Mouse (Mus musculus): ENCODE measurements around the gene Stard7.
"Not testable (repeated sequence)": the region's sequence is repeated elsewhere in the genome, so short reads cannot be mapped to it uniquely, and the experiment has no call there.

The Stard7 gene

DNA sequence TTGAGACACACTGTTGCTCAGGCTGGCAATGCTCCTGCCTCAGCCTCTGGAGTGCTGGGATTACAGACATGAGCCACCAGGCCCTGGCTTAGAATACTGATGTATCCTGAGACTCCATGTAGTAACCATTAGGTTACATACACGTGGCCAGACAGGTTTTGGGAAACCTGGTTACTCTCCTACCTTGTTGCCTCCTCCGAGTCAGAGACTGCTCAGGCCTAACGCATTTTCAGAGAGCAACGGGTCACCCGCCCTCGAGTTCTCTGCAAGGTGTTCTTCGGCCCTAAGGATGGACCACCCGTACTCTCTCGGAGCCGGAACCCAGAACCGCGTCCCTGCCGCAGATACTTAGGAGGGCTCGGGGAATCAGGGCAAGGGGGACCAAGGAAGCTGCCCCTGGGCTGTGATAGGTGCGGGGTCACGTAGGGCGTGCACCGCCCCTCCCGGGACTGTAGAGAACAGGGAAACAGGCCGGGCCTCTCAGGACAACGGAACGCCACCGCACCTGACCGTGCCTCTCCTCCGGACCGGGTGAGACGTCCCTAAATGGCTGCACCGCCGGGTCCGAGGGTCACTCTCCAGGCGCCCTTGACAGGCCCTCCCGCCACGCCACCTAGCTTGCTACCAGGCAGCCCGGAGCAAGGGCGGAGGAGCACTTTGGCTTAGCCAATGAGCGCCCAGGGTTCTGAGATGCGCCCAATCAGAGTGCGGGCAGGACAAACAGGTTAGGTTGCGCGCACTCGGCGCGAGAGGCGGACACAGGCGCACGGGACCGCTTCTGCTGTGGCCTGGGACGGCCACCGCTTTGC is at the start of gene Stard7:
TSS of gene Stard7 (plus strand) at position 728 of the 809 bp plus-strand sequence.
- DNase-seq = peak; percentile 95 to 98

DNA sequence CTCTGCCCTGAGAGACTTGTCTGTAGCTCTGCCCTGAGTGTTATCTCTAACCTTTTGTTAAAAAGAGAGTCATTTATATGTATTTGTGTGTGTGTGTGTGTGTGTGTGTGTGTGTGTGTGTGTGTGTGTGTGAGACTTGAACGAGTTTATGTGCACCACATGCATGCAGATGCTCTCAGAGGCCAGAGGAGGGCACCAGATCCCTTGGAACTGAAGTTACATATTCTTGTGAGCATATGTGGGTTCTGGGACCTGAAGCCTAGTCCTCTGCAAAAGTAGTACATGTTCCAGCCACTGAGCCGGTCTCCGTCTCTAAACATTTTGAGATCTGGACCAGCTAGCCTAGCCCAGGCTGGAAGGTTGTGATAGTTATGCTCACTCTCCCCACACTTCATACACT is 44.8 kb upstream of the Stard7 start:
- DNase-seq = no peak

DNA sequence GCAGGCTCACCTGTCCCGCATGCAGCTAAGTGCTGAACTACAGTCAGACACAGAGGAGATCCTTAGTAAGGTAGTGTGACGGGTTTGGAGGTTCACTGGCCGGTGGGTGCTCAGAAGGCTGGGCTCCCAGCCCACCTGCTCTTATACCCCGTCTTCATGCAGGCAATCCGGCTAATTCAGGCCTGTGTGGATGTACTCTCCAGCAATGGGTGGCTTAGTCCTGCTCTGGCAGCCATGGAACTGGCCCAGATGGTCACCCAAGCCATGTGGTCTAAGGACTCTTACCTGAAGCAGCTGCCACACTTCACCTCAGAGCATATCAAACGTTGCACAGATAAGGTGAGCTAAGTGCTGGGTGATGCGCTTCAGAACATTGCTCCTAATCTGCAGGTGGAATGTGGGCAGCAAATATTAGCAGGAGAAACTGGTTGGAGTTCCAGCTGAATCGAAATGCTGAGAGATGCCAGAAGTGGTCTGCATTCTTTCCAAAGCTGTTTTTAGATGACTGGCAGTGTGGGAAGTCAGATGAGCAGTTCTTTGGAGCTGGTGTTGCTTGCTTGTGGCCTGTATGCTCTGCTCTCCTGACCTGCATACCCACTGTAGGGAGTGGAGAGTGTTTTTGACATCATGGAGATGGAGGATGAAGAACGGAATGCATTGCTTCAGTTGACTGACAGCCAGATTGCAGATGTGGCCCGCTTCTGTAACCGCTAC is 32.0 kb upstream of the Stard7 start:
- no peak for DNase-seq

DNA sequence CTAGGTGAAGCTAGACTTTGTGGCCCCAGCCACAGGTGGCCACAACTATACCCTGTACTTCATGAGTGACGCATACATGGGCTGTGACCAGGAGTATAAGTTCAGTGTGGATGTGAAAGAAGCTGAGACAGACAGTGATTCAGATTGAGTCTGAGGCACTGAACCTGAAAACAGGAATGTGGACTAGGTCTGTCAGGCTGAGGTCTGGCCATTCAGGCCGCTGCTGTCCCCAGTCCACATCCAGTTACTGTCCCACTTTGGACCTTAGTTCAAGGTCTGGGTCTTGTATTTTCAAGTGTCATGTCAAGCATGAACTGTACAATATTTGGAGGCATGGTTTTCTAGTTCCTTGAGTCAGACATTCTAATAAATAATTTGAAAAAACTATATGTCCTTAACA is 30.0 kb upstream of the Stard7 start:
- DNase-seq = no peak

DNA sequence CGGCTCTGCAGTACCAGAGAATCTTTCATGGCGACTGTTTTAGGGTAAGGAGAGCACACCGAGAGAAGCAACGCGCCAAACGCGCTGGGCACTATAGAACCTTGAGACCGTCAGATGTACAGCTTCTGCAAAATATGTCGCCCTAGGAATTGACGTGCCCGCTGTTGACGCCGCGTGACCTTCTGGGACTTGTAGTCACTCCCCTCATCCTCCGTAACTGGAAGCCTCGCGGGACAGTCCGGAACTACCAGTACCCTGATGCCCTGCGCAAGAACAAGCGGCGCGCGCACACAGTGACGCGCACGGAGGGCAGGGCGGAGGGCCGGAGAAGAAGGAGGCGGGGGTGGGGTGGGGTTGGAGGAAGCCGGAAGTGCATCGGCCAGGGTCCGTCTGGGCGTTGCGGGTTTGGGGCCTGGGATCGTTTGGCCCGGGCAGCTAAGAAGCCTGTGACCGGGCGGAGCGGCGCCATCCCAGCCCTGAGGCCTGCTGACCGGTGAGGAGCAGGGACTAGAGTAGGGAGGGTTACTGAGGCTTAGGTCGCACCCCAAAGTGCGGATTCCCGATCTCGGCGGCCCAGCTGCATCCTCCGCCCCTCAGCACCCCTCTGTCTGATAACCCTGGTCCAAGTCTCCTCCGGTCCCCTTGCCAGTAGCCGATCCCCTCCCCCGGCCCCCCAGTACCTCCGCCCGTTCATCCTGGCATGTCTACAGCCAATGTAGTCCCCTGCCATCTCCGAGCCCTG is 22.3 kb upstream of the Stard7 start, which contains the start of the genes Ciao1 and Tmem127:
TSS of gene Ciao1 (minus strand) at position 225 of the 742 bp plus-strand sequence.
TSS of gene Tmem127 (plus strand) at position 317 of the 742 bp plus-strand sequence.
- peak; percentile 97 to 99 for DNase-seq

DNA sequence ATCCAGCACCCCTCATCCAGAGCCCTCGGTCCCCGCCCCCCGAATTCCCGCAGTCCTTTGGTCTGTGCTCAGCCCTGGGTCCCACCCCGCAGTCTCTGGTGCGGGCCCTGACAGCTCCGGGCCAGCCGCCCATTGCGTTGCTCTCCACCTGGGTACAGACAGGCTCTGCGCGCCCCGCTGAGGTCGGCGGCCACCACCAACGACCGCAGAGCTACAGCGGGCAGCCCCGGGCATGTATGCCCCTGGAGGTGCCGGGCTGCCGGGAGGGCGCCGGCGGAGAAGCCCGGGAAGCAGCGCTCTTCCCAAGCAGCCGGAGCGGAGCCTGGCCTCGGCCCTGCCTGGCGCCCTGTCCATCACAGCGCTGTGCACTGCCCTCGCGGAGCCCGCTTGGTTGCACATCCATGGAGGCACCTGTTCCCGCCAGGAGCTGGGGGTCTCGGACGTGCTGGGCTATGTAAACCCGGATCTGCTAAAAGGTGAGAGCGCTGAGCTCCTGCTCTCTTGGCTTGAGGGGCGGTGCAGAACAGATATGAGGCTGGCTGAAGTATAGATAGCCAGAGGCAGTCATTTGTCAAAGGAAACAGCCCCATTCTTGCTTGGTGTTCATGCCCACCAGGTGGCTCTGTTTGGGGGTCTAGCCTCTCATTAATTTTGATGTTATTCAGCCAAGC is 21.5 kb upstream of the Stard7 start:
- DNase-seq = peak; percentile 53 to 61

DNA sequence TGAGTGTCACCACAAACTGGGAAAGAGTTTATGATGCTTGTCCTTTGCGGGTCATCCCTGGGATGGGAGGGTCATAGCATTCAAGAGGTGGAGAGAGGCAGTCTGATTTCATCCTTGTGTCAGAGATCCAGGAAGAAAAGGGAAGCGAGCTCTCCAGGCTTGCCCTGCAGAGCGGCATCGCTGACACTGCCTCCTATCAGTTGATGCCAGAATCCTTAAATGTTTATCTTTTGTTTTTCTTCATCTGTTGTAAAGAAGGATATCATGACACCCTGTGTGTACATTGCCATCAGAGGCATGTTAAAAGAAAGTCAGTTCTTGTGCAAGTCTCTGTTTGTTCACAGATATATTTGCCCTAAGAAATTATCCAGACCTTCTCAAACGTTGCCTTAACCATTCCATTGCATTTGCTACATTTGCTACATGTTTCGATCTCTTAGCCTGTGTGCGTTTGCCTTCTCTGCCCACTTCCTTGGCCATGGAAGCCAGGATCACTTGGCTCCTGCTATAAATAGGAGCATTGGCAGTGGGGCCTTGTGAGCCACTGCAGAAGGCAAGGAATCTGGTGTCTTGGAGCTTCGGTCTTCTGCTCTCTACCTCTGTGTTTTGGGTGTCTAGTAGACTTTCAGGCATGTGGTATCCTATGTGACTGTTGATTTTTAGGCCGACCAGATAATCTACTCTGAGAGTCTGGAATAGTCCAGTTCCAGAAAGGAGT is 19.6 kb upstream of the Stard7 start:
- no peak for DNase-seq

DNA sequence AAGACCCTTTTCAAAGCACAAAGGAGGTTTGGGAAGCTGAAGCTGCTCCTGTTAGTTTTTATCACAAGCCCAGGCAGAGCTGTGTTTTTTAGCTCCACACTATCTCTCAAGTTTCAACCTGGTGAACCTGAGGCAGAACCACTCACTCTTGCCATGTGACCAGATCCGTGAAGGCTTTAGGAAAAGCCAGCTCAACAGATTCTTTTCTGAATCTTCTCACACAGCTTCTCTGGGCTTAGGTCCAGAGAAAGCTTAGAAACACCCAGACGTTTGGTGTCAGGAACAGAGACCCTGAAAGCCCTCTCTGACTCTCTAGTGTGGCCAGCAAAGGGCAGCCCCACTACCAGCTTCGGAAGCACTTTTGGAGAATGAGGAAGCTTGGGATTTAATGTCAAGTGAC is 18.6 kb upstream of the Stard7 start:
- no peak for DNase-seq

DNA sequence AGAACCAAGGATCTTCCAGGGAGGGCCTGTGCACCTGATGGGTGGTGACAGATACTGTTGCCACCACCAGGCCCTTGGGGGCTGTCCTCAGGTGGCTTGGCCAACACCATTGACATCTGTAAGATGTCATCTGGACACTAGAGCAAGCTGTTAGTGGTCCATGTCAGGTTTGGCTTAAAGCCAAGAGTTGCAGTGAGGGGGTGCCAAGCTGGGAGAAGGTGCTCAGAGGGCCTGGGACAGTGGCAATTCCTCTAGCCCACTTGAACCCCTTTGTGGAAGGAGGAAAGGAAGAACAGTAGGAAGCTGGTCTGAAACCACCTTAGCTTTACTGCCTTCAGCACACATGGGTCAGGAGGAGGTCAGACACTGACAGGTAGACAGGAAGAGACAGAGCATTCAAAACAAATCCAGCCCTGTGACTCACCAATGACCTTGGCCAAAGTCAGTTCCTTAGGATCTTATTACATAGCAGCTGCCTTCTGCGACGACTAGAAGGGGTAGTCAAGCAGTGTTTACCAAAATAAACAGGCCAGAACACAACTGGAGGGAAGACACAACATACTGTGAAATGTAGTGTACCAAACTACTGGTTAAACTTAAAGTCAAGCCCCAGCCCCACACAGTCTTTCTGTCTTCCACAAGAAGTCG is 18.0 kb upstream of the Stard7 start:
- DNase-seq = no peak

DNA sequence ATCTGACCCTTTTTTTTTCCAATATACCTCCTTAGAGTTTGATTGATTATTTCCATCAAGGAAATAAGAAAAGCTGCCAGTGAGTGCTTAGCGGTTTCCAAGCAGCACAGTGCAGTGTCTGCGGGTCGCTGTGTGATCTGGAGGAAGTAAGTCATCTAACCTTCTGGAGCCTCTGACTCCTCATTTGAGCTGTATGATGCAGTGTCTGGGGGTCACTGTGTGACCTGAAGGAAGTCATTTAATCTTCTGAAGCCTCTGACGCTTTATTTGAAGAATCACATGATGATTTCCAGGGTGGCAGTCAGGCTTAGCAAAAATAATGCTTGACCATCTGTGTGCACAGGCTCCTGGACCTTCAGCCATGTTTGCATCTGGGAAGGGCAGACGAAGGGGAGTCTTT is 17.2 kb upstream of the Stard7 start:
- no peak for DNase-seq

DNA sequence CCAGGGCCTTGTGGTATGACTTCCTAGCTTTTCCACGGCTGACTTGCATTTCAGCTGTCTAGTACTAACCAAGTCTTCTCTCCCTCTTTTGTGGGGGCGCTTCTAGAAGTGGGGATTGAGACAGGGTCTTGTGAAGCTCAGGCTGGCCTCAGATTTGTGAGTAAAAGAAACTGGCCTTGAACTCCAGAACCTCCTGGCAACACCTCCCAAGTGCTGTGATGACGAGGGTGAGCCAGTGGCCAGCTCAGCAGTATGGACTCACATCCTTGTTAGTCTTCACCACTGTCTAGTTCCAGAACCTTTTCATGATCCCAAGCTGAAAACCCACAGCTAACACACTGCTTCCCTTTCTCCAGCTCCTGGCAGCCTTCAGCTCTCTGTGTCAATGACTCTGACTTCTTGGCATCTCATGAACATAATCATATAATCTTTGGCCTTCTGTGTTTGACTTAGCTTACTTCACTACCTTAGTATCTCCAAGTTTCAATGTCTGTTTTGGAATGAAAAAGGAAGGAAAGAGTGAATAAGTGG is 15.3 kb upstream of the Stard7 start:
- no peak for DNase-seq

DNA sequence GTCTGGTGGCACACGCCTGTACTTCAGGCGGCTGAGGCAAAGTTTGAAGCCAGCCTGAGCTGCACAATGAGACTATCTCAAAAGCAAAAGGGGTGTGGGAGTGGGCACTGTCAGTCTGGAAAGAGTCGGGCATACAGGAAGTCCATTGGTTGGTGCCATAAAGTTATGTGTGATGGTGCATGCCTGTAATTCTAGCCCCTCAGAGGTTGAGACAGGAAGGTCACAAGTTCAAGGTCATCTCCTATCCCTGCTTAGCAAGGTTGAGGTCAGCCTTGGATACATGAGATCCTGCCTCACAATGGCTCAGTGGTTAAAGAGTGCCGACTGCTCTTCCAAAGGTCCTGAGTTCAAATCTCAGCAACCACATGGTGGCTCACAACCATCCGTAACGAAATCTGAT is 14.7 kb upstream of the Stard7 start:
- DNase-seq = no peak

DNA sequence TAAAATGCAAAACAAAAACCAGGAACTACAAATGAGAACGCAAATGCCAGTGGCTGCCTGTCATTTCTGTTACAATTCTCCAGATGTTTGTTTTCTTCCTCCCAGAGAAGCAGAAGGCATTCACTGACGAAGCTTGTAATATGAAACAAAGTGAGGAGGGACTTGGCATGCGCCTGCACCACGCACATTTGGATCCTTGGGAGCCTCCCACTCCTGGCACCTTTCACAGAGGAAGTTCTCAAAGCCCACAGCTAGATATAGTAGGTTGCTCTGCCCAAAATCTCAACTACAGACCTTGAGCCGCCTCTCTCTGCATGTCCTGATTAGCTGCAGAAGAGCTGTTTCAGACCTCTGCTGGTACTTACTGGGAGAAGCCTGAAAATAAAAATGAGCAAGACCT is 10.7 kb upstream of the Stard7 start:
- no peak for DNase-seq

DNA sequence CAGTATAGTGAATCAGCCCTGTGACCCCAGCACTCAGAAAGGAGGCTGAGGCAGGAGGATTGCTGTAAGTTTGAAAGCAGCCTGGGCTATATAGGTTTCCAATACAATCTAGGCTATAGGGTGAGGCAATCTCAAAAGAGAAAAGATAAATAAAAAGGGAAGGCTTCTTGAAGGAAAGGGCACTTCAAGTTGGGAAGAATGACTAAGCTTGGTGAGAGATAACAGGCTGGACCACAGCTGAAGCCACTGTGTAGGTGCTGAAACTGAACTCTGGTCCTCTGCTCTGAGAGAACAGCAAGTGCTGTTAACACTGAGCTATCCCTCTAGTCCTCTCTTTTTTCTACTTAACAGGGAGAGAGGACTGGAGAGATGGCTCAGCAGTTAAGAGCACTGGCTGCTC is 7.5 kb upstream of the Stard7 start:
- no peak for DNase-seq

DNA sequence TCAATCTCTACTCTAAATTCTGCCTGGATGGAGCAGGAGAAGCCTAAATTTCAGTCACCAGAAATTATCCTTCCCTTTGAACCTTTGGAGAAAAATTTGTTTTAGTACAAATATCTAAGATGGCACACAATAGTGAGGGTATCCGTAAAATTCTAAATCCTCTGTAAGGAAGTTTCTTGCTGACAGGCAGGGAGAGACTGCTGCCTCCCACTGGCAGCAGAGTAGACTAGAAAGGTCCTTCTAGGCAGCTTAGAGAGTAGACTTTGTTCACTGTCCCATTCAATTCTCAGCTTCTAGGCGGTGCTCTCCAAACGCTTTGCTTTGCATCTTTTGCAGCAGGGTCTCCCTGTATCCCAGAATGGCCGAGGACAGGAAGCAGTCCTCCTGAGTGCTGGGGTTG is 2.2 kb upstream of the Stard7 start:
- no peak for DNase-seq

DNA sequence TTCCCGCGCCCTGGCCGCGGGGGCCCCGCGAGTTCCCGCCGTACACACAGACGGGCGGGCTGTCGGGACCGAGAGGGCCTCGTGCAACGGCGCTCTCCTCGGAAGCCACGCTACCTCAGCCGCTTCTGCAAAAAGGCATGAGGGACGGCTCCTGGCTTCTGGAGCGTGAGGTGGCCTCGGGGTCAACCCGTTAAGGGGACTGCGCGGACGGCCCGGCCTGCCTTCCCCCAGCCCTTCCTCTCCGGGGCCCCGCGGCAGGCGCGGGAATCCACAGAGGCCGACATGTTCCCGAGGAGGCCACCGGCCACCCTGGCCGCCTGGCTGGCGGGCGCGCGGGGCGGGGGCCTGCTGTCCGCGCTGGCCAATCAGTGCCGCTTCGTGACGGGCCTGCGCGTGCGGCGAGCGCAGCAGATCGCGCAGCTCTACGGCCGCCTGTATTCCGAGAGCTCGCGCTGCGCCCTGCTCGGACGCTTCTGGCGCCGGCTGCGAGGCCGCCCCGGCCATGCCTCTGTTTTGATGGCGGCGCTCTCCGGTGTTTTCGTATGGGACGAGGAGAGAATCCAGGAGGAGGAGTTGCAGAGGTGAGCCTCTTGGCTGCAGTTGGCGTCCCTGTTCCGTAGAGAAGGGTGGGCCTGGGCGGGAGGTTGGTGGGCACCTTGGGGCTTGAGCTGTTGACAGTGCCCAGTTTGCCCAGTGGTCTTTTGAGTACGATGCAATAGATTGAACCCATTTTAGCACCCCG is 453 bp downstream of the Stard7 start:
- DNase-seq = peak; percentile 88 to 94

DNA sequence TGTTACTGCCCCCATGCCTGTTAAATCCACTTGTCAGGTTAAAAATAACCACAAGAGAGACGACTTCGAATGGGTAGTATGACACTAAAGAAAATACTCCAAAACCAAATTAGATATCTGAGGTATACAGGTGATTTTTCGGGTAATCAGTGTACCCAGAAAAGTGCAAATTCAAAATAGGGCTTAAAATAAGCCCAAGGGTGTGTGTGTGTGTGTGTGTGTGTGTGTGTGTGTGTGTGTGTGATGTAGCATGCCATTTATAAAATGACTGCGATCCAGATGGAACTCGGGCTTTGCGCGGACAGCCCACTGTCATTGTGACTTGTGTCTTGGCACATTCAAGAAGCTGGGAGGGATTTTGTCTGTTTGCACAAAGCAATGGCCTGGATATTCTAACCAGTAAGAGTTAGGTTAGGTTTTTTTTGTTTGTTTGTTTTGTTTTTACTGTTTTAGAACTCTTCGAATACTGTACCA is 1.1 kb downstream of the Stard7 start:
- peak; percentile 39 to 43 for DNase-seq

DNA sequence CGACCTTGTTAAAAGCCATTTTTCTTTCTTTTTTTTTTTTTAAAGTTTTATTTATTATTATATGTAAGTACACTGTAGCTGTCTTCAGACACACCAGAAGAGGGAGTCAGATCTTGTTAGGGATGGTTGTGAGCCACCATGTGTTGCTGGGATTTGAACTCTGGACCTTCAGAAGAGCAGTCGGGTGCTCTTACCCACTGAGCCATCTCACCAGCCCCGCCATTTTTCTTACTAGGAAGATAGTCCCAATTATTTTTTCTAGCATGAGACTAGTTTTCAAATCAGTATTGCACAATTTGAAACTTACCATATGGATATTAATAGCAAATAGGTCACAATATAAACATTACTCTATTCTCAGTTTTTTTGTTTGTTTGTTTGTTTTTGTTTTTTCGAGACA is 2.0 kb downstream of the Stard7 start:
- DNase-seq = not testable (repeated sequence)

DNA sequence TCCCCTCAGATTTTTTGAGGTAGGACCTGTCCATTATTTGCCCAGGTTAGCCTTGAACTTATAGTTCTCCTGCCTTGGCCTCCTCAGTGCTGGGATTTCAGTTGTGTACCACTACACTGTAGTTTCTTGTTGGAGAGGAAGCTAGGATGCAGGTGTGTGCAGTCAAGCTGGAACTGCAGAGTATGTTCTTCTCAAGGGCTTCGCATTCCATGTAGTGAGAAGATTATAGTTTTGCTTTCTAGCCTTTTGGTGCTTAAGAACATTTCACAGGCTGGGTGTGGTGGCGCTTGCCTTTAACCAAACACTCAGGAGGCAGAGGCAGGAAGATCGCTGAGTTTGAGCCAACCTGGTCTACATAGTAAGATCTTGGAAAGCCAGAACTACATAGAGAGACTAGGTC is 2.8 kb downstream of the Stard7 start:
- DNase-seq = no peak

DNA sequence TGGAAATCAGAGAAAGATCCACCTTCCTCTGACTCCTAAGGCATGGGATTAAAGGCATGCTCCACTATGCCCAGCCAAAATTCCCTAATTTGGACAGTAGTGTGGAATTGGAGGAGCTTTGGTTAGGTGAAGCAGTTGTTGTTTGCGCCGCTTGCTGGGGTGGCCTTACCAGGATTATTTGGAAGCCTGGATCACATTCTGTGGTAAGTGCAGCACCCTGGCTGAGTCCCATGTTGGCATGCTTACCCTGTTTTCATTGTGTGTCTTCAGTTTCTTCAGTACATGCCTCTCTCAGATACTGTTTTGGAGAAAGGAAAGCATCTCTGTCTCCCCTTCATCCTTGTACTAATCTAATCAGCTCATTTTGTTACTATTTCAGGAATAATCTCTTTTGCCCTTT is 4.6 kb downstream of the Stard7 start:
- DNase-seq = no peak

Data from cerebellum, adult 18-20 months (tissue).